Mouse (Mus musculus) megakaryocyte, adult 5-6 weeks (primary cell): ENCODE data around the gene Dgkq. TPM values are rescaled to one million over a fixed set of nuclear protein-coding genes. Genes with fewer than 3 reads are reported as not detected.

Experiments used
- ATAC-seq: 2 replicates; pipeline ENCODE4 v1.8.0; 2016; ENCODE audit warnings: mild to moderate bottlenecking, inconsistent platforms; ENCODE audit not compliant: poor library complexity, severe bottlenecking
- total RNA-seq, 2 experiments: library from RNA; stranded (forward) in 1 of 2; stranded (reverse) in 1 of 2; fragments of 153-499, 151-499 nt in 1 of 2; fragments of 221-1000, 200-1000 nt in 1 of 2; gene quantifications; 2 replicates each; pipeline versions ENCODE4 v1.2.3 to v1.2.4; 2015 to 2017

Gene Dgkq
- total RNA-seq, 2 experiments from 2014 or later: 5.9 to 6.8 TPM

DNA sequence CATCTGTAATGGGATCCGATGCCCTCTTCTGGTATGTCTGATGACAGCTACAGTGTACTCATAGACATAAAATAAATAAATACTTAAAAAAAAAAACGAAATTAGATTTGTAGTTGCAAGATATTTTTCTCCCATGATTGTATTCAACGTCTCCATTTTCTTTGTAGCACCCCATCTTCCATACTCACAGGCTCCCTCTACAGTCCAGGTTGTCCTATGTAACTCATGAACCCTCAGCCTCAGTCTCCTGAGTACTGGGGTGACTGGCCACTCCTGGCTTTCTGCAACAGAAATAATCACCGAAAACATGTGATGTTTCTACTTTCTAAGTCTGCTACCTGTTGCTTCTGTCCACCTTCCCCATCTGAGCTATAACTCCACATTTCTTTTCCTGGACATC is 21.7 kb upstream of the Dgkq start:
- no peak for ATAC-seq

GRCm38 (mm10) chr5:108689091-108689490 is 19.6 kb upstream of the Dgkq start:
- no peak for ATAC-seq

DNA sequence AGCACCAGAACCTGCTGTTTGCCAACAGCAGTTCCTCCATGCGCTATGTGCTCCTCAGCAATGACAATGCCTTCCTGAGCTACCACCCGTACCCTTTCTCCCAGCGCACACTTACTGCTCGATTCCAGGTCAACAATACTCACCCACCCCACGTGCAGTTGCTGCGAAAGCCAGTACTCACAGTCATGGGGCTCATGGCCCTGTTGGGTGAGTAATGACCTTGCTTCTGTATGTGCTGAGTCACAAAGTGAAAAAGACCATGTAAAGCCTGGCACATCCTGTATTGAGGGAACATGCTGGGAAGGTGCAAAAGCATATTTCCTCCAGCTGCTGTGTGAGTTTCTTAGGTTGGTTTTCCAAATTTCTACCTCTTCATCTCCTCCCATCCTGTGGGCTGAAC is 11.4 kb upstream of the Dgkq start:
- ATAC-seq: no peak

GRCm38 (mm10) chr5:108679909-108680308 is 10.4 kb upstream of the Dgkq start:
- ATAC-seq: no peak

DNA sequence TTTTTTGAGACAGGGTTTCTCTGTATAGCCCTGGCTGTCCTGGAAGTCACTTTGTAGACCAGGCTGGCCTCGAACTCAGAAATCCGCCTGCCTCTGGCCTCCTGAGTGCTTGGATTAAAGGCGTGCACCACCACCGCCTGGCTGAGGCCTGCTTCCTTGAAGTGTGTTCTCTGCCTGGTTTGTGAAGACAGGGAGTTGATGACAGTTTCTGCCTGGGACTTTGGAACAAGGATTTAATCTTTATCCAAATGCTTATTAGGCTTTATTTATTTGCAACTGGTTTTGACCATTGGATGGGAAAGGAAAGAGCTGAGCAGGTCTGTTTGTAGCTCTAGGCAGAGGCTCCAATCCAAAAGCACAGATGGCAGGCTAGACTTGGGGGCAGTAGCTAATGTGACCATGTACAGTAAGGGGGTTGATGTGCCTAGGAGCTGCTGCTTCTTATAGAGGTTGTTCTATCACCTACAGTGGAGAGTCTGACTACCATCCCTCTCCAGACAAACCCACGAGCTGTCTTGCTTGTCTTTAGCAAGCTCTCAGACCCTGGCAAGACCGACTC is 8.9 kb upstream of the Dgkq start:
- ATAC-seq: no peak

DNA sequence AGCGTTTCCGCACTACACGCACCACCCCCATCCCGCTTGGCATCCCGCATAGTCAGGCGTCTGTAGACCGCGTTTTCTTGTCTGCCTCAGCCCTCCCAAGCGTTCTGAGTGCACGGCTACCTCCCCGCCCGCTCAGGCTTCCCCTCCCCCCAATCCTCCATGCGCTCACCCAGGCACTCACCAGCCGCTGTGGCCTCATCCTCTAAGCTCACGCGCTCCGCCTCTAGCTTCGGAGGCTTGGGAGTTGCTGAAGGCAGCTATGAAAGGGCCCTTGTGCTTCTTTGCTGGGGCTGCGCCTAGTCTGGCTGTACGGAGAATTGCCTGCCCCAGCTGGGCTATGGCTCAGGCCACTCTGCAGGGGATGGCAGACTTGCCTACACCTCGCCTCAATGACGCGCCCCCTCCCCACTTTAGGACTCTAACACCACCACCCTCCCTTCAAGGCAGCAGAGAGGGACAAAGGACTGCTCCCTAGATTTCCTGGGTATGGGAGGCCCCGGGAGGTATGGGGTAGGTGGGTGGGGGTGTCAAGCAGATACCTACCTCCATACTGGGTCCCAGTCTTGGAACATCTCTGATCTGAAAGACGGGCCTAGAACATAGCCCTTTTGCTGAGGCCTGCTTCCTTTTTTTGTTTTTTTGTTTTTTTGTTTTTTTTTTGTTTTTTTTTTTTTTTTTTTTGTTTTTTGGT is 8.3 kb upstream of the Dgkq start:
- no peak for ATAC-seq

- ATAC-seq: no peak
Observed at GRCm38 (mm10) chr5:108676772-108677498, 7.5 kb upstream of the Dgkq start.

DNA sequence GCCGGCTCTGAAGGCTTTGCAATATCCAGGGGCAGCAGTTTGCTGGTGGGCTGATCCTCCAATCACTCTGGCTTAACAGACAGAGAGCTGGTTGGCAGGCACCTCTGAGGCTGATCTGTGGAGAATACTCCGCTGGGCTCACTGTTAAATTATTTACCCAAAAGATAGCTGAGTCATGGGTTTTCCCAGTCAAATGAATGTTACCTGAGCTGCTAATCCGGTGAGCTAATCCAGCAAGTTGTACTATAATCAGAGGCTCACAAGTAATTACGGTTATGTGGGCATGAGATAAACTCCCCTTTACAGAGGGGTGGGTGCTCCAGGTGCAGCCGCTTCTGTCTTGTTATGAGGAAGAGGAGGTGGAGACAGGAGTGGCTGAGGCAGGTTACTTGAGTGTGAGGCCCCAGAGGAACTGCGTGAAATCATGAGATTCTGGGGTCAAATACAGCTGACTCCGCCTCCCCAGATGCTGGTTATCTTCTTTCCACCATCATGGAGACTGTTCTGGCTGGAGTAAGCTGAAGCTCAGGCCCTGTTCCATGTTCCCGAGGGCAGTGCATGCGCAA is 5.9 kb upstream of the Dgkq start, which contains the start of gene Slc26a1:
Slc26a1 (minus strand) TSS at position 319 of the 566 bp plus-strand sequence.
- ATAC-seq: no peak

- no peak for ATAC-seq
Observed at GRCm38 (mm10) chr5:108674624-108675023, 5.2 kb upstream of the Dgkq start.

DNA sequence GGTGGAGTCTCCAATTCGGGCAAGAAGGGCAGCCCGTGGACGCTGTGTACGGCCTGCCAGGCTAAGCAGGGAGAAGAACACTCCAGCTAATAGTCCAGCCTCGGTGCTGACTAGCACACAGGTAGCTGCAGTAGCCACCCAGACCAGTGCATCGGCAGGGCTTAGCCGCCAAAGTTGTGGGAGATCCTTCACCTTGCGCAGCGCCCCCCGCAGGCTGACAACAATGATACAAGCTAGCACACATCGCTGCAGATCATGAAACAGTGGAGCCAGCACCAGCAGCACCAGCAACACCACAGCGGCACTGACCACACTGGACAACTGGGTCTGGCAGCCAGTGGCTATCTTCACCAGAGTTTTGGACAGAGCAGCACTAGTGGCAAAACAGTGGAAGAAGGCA is 2.3 kb upstream of the Dgkq start:
- ATAC-seq: no peak

- peak; percentile 33; the same call in 1 of the 2 replicates for ATAC-seq
Observed at GRCm38 (mm10) chr5:108670785-108671184, 1.3 kb upstream of the Dgkq start.

DNA sequence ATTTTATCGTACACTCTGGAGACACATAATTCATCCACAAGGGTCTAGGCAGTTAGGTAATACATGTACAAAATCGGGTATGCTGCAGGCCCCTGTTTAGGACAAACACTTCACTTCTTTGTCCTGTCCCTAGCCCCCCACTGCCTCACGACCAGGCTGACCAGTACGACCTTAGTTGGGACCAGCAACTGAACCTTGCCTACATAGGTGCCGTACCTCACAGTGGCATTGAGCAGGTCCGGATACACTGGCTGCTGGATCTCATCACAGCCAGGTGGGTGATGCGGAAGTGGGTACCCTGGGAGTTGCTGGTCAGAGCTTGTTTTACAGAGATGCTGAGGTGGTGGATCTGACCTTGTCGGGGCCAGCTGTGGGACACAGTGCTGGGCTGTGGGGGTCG is 514 bp upstream of the Dgkq start:
- ATAC-seq: no peak

- ATAC-seq: 0 out of 2 replicates have a peak, but pooled peaks have one; percentile 1
Observed at GRCm38 (mm10) chr5:108668387-108668932, 1.0 kb downstream of the Dgkq start.

- ATAC-seq: no peak
Observed at GRCm38 (mm10) chr5:108667370-108667769, 2.1 kb downstream of the Dgkq start.

DNA sequence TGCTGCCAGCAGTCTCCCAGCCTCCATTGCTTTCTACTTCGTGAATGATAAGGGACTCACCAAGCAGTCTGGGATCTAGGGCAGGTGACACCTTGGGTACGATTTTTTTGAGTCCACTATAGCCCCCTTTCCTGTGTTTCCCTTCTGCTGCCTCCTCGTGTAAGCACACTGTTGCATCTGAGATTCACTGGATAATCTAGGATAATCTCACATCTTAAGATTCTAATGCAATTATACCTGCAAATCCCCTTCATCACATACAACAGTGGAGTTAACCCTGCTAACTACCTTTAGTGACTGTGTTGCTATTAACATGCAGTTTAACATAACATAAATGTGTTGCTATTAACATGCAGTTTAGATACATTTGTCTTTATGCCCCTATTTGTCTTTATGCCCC is 4.4 kb downstream of the Dgkq start:
- no peak for ATAC-seq

- no peak for ATAC-seq
Observed at GRCm38 (mm10) chr5:108662772-108663171, 6.7 kb downstream of the Dgkq start.

DNA sequence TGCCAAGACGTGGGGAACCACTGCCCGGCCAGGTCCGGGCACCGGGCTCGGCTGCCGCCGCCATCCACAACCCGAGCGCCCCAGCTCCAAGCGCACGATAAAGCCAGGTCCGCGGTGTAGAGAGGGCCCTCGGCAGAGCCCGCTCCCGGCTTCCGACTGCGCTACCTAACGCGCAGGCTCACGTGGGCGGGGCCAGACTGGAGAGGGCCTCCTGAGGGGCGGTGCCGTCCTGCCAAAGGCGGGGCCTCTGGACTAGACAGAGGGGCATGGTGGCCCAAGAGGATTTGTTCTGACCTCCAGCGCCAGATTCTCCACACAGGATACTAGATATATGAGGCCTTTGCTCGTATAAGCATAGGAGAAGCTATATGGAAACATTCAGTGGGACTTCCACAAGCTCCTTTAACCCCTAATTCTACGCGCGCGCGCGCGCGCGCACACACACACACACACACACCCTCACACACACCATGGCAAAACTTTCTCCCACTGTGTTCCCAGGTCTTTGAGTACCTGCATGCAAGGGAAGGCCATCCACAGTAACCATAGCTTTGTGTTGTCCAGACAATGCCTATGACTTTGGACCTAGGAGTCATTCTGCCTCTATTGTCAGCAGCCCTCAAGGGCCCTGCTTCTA is 8.7 kb downstream of the Dgkq start:
- ATAC-seq: peak; percentile 97

GRCm38 (mm10) chr5:108659698-108660631 is 9.5 kb downstream of the Dgkq start, which contains the start of gene Idua:
Gene Idua, plus strand, starts transcription at chr5:108660331.
- ATAC-seq: peak; percentile 37

DNA sequence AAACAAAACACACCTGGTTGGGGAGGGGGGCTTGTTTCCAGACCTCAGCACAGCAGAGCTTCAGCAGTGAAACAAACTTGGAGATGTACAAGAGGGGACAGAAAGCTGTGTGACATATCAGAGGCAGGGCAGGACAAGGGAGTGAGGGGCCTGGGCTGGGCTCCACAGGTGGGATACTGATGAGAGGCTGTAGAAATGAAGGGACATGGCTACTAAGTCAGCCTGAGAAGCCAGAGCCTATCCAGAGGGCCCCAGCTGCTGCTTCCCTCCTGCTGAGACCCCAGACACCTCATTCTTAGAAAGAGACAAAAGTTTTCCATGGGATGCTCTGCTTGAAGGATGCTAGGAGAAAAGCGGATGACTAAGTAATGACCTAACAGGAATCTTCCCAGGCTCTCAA is 10.9 kb downstream of the Dgkq start:
- ATAC-seq: no peak

DNA sequence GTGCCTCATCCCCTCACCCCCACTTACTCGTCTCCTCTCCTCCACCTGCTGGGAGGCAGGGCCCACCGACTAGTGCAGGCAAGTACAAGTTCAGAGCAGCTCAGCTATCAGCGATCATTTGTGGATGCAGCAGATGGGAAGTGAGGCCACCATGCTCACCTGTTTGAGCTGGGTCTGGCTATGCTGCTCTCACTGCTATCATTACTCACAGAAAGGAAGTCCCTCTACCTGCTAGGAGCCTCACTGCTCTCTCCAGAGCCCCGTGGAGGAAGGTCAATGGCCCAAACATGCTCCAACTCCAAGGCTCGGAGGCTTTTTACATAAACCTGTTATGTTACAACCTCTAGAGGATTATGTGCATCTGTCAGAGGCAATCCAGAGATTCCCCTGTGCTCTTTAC is 12.1 kb downstream of the Dgkq start:
- no peak for ATAC-seq
